In the genomic region with DNA sequence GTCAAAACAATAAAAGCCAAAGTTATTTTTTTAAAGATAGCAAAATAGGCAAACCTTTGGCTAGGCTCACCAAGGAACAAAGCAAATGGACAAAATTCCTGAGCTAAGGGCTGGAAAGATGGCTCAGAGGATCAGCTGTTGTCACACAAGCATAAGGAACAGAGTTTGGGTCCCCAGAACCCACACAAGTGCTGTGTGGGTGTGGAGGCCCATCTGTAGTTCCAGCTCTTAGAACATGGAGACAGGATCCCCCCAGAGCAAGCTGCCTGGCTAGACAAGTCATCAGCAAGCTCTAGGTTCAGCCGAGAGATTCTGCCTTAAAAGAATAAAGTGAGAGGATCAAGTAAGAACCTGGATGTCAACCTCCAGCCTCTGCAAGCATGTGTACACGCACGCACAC, we compare ENCODE assay signal across 22 mouse cellular contexts. TPM values are rescaled to one million over a fixed set of nuclear protein-coding genes. Genes with fewer than 3 reads are reported as not detected.
A peak's percentile ranks its signal among the peaks of the same experiment; 100 is the strongest.
DNase-seq lines count a peak whose midpoint lies in the region; ATAC-seq and TF ChIP-seq lines count a peak whose summit lies in the region.
"Had no signal": no experiment of that assay in that cellular context is flagged by ENCODE, and none has a peak within 500 bp of the region (broad histone marks: within the 10 kb centered on the region; RNA-seq: fewer than 3 reads in every experiment).

No protein-coding gene starts in this region.

- H3K27me3 ChIP-seq in intestine, embryonic 14.5 days (replicated peaks; ENCODE audit: control insufficient read depth, insufficient read depth, low read length), result no peaks in the 10 kb centered on the region
- H3K27me3 ChIP-seq in intestine, embryonic 15.5 days (replicated peaks), result no peaks in the 10 kb centered on the region
- H3K27me3 ChIP-seq in midbrain, embryonic 13.5 days, result no peaks in the 10 kb centered on the region
- no peaks in the 10 kb centered on the region for H3K27me3 ChIP-seq in midbrain, embryonic 14.5 days (ENCODE audit: control insufficient read depth, insufficient read depth, low read length)
- H3K27me3 ChIP-seq: hindbrain, embryonic 15.5 days had no signal

- H3K9ac ChIP-seq in intestine, embryonic 14.5 days (ENCODE audit: low read length), result no peak overlapping the region
- no peak overlapping the region for H3K9ac ChIP-seq in intestine, embryonic 15.5 days
- H3K9ac ChIP-seq in midbrain, embryonic 13.5 days (replicated peaks), result no peak overlapping the region
- H3K9ac ChIP-seq in midbrain, embryonic 14.5 days (replicated peaks; ENCODE audit: low read length), result no peak overlapping the region
- H3K9ac ChIP-seq: heart, embryonic 12.5 days; hindbrain, embryonic 15.5 days had no signal

- no peaks in the 10 kb centered on the region for H3K9me3 ChIP-seq in intestine, embryonic 14.5 days (ENCODE audit: control insufficient read depth, low read length)
- no peaks in the 10 kb centered on the region for H3K9me3 ChIP-seq in intestine, embryonic 15.5 days
- no peaks in the 10 kb centered on the region for H3K9me3 ChIP-seq in midbrain, embryonic 13.5 days
- H3K9me3 ChIP-seq in midbrain, embryonic 14.5 days (ENCODE audit: control insufficient read depth, low read length), result no peaks in the 10 kb centered on the region
- H3K9me3 ChIP-seq: embryonic facial prominence, embryonic 10.5 days; heart, embryonic 12.5 days; hindbrain, embryonic 15.5 days had no signal

- ATAC-seq in intestine, embryonic 14.5 days (replicated peaks; ENCODE audit: low FRiP score, low TSS enrichment, low read depth), result no peak
- no peak for ATAC-seq in intestine, embryonic 15.5 days
- no peak for ATAC-seq in midbrain, embryonic 13.5 days
- no peak for ATAC-seq in midbrain, embryonic 14.5 days (ENCODE audit: low FRiP score, low TSS enrichment)
- ATAC-seq: forebrain, embryonic 14.5 days had no signal

- H3K36me3 ChIP-seq in intestine, embryonic 14.5 days (ENCODE audit: control insufficient read depth, insufficient read depth, low read length), result no peaks in the 10 kb centered on the region
- no peaks in the 10 kb centered on the region for H3K36me3 ChIP-seq in intestine, embryonic 15.5 days
- no peaks in the 10 kb centered on the region for H3K36me3 ChIP-seq in midbrain, embryonic 13.5 days
- H3K36me3 ChIP-seq in midbrain, embryonic 14.5 days (ENCODE audit: control insufficient read depth, insufficient read depth, low read length), result no peaks in the 10 kb centered on the region
- H3K36me3 ChIP-seq: embryonic facial prominence, embryonic 10.5 days; heart, embryonic 12.5 days; hindbrain, embryonic 15.5 days had no signal

- H3K4me1 ChIP-seq in intestine, embryonic 14.5 days (replicated peaks; ENCODE audit: control insufficient read depth, insufficient read depth, low read length), result no peaks in the 10 kb centered on the region
- no peaks in the 10 kb centered on the region for H3K4me1 ChIP-seq in intestine, embryonic 15.5 days (replicated peaks)
- peaks cover 8% of the 10 kb centered on the region for H3K4me1 ChIP-seq in midbrain, embryonic 13.5 days (replicated peaks)
- no peaks in the 10 kb centered on the region for H3K4me1 ChIP-seq in midbrain, embryonic 14.5 days (ENCODE audit: control insufficient read depth, insufficient read depth, low read length)
- H3K4me1 ChIP-seq: embryonic facial prominence, embryonic 10.5 days; heart, embryonic 12.5 days; hindbrain, embryonic 15.5 days had no signal

- no peak overlapping the region for H3K27ac ChIP-seq in intestine, embryonic 14.5 days (ENCODE audit: low read depth)
- H3K27ac ChIP-seq in intestine, embryonic 15.5 days, result no peak overlapping the region
- H3K27ac ChIP-seq in left cerebral cortex, adult 2 months, result peak overlapping the region; percentile 24; the same call in 1 of the 2 replicates
- peak overlapping the region; percentile 31; the same call in 1 of the 2 replicates for H3K27ac ChIP-seq in midbrain, embryonic 13.5 days
- H3K27ac ChIP-seq in midbrain, embryonic 14.5 days (replicated peaks; ENCODE audit: low read depth, low read length), result no peak overlapping the region
- H3K27ac ChIP-seq: embryonic facial prominence, embryonic 10.5 days; heart, adult 2 months; hindbrain, embryonic 15.5 days had no signal

- H3K4me3 ChIP-seq in intestine, embryonic 14.5 days (ENCODE audit: low read depth, low read length), result no peak overlapping the region
- H3K4me3 ChIP-seq in intestine, embryonic 15.5 days (replicated peaks), result no peak overlapping the region
- H3K4me3 ChIP-seq in left cerebral cortex, adult 2 months, result no peak overlapping the region
- H3K4me3 ChIP-seq in midbrain, embryonic 13.5 days (replicated peaks), result no peak overlapping the region
- no peak overlapping the region for H3K4me3 ChIP-seq in midbrain, embryonic 14.5 days (replicated peaks; ENCODE audit: low read depth, low read length)
- H3K4me3 ChIP-seq: embryonic facial prominence, embryonic 10.5 days; heart, adult 2 months; heart, embryonic 12.5 days; hindbrain, embryonic 15.5 days had no signal

- no peak overlapping the region for H3K4me2 ChIP-seq in intestine, embryonic 14.5 days (ENCODE audit: low read length)
- no peak overlapping the region for H3K4me2 ChIP-seq in intestine, embryonic 15.5 days (replicated peaks)
- H3K4me2 ChIP-seq in midbrain, embryonic 13.5 days (replicated peaks), result no peak overlapping the region
- no peak overlapping the region for H3K4me2 ChIP-seq in midbrain, embryonic 14.5 days (ENCODE audit: low read length)
- H3K4me2 ChIP-seq: heart, embryonic 12.5 days; hindbrain, embryonic 15.5 days had no signal

- peak; percentile 12 for DNase-seq in intestine, embryonic 14.5 days (ENCODE audit: low spot score)
- no peak for DNase-seq in left cerebral cortex, adult 2 months (ENCODE audit: extremely low spot score in 1 of 2, low spot score in 2 of 2)
- no peak for DNase-seq in left cerebral cortex, postnatal 14 days (ENCODE audit: low spot score in 2 of 2)
- no peak for DNase-seq in midbrain, embryonic 14.5 days
- DNase-seq: adrenal gland, adult 2 months; adrenal gland, postnatal 25 days; cerebellum, adult 2 months; cerebellum, postnatal 10 days; gastrocnemius, postnatal 14 days; heart, adult 2 months had no signal

- no peak for TF ChIP-seq CTCF in left cerebral cortex, adult 2 months (IDR thresholded peaks at IDR 0.05)

- 91% methylated on average over 3 of the region's 3 CpGs for WGBS in intestine, embryonic 14.5 days
- 88% methylated on average over 3 of the region's 3 CpGs for WGBS in intestine, embryonic 15.5 days
- 73% methylated on average over 3 of the region's 3 CpGs for WGBS in midbrain, embryonic 13.5 days
- WGBS in midbrain, embryonic 14.5 days, result 64% methylated on average over 3 of the region's 3 CpGs

- intact Hi-C loops in left cerebral cortex, adult 2 months (cut with DNase I), result no loop called here
- intact Hi-C loops in left cerebral cortex, postnatal 14 days (cut with DNase I), result no loop called here

RNA-seq across cellular contexts. Expression of a gene that starts 11.9 kb away (rescaled TPM):
- 1.6 and 1.9 TPM in 2 replicates for polyA plus RNA-seq in intestine, embryonic 14.5 days (2014; fragmentation: Nextera tagmentation; extraction: Ambion mirVana)
- polyA plus RNA-seq in intestine, embryonic 15.5 days (2015; fragmentation: Nextera tagmentation; extraction: Ambion mirVana), result 0.82 and 1.6 TPM in 2 replicates
- 100 to 1,000 TPM; 359 to 380 TPM for total RNA-seq in left cerebral cortex, adult 2 months (2021)
- total RNA-seq in left cerebral cortex, postnatal 14 days (2021), result 100 to 1,000 TPM; 328 to 359 TPM
- 14.8 and 15.2 TPM in 2 replicates for polyA plus RNA-seq in midbrain, embryonic 13.5 days (2015; fragmentation: Nextera tagmentation; extraction: Ambion mirVana)
- 33.2 and 33.9 TPM in 2 replicates for polyA plus RNA-seq in midbrain, embryonic 14.5 days (2014; fragmentation: Nextera tagmentation; extraction: Ambion mirVana)

RNA-seq across cellular contexts. Expression of a gene that starts 30.5 kb away (rescaled TPM):
- 0.43 and 0.81 TPM in 2 replicates for polyA plus RNA-seq in intestine, embryonic 14.5 days (2014; fragmentation: Nextera tagmentation; extraction: Ambion mirVana)
- polyA plus RNA-seq in intestine, embryonic 15.5 days (2015; fragmentation: Nextera tagmentation; extraction: Ambion mirVana), result 0.30 and 0.60 TPM in 2 replicates
- 1 to 10 TPM; 1.0 to 1.8 TPM for total RNA-seq in left cerebral cortex, adult 2 months (2021)
- 1 to 10 TPM; 1.9 to 2.4 TPM for total RNA-seq in left cerebral cortex, postnatal 14 days (2021)
- 1.2 and 1.7 TPM in 2 replicates for polyA plus RNA-seq in midbrain, embryonic 13.5 days (2015; fragmentation: Nextera tagmentation; extraction: Ambion mirVana)
- 1.6 and 2.0 TPM in 2 replicates for polyA plus RNA-seq in midbrain, embryonic 14.5 days (2014; fragmentation: Nextera tagmentation; extraction: Ambion mirVana)
- total RNA-seq: adrenal gland, postnatal 25 days; ES-E14 had no signal
- polyA plus RNA-seq: adrenal gland, adult 2 months had no signal

RNA-seq across cellular contexts. Expression of a gene that starts 45.1 kb away (rescaled TPM):
- 7.3 and 7.4 TPM in 2 replicates for polyA plus RNA-seq in intestine, embryonic 14.5 days (2014; fragmentation: Nextera tagmentation; extraction: Ambion mirVana)
- polyA plus RNA-seq in intestine, embryonic 15.5 days (2015; fragmentation: Nextera tagmentation; extraction: Ambion mirVana), result 7.3 and 8.4 TPM in 2 replicates
- total RNA-seq in left cerebral cortex, adult 2 months (2021), result 100 to 1,000 TPM; 216 to 338 TPM
- total RNA-seq in left cerebral cortex, postnatal 14 days (2021), result 100 to 1,000 TPM; 225 to 284 TPM
- 45.9 and 58.2 TPM in 2 replicates for polyA plus RNA-seq in midbrain, embryonic 13.5 days (2015; fragmentation: Nextera tagmentation; extraction: Ambion mirVana)
- 45.0 and 88.7 TPM in 2 replicates for polyA plus RNA-seq in midbrain, embryonic 14.5 days (2014; fragmentation: Nextera tagmentation; extraction: Ambion mirVana)

RNA-seq across cellular contexts. Expression of a gene that starts 48.0 kb away (rescaled TPM):
- 0.14 TPM in 1 of 2 replicates, not detected in the other for polyA plus RNA-seq in intestine, embryonic 14.5 days (2014; fragmentation: Nextera tagmentation; extraction: Ambion mirVana)
- polyA plus RNA-seq in intestine, embryonic 15.5 days (2015; fragmentation: Nextera tagmentation; extraction: Ambion mirVana), result 0.09 and 0.10 TPM in 2 replicates
- 1 to 10 TPM; 2.3 to 2.4 TPM for total RNA-seq in left cerebral cortex, adult 2 months (2021)
- 1 to 10 TPM; 2.3 to 2.7 TPM for total RNA-seq in left cerebral cortex, postnatal 14 days (2021)
- polyA plus RNA-seq in midbrain, embryonic 13.5 days (2015; fragmentation: Nextera tagmentation; extraction: Ambion mirVana), result 0.35 and 0.43 TPM in 2 replicates
- polyA plus RNA-seq in midbrain, embryonic 14.5 days (2014; fragmentation: Nextera tagmentation; extraction: Ambion mirVana), result 0.69 and 0.92 TPM in 2 replicates
- total RNA-seq: gastrocnemius, postnatal 14 days; heart, postnatal 25 days had no signal
- polyA plus RNA-seq: adrenal gland, adult 2 months; embryonic facial prominence, embryonic 10.5 days had no signal

RNA-seq across cellular contexts. Expression of a gene that starts 50.8 kb away (rescaled TPM):
- polyA plus RNA-seq in intestine, embryonic 14.5 days (2014; fragmentation: Nextera tagmentation; extraction: Ambion mirVana), result not detected in 2 replicates
- polyA plus RNA-seq in intestine, embryonic 15.5 days (2015; fragmentation: Nextera tagmentation; extraction: Ambion mirVana), result not detected in 2 replicates
- total RNA-seq in left cerebral cortex, adult 2 months (2021), result under 1 TPM in 1 of 2 experiments, not detected in 1; 0.11 TPM
- under 1 TPM; 0.18 to 0.27 TPM for total RNA-seq in left cerebral cortex, postnatal 14 days (2021)
- polyA plus RNA-seq in midbrain, embryonic 13.5 days (2015; fragmentation: Nextera tagmentation; extraction: Ambion mirVana), result 0.08 TPM in 1 of 2 replicates, not detected in the other
- polyA plus RNA-seq in midbrain, embryonic 14.5 days (2014; fragmentation: Nextera tagmentation; extraction: Ambion mirVana), result not detected in 2 replicates
- total RNA-seq: adrenal gland, adult 2 months; adrenal gland, postnatal 25 days; gastrocnemius, adult 18-20 months; gastrocnemius, postnatal 14 days; heart, adult 2 months; heart, postnatal 25 days had no signal
- polyA plus RNA-seq: adrenal gland, adult 2 months; embryonic facial prominence, embryonic 10.5 days; embryonic facial prominence, embryonic 14.5 days; forebrain, embryonic 14.5 days; heart, adult 2 months; heart, embryonic 16.5 days; hindbrain, embryonic 11.5 days had no signal

Comparison
In these comparisons a context has a peak if more than half of its experiments do, and no peak if none do; other contexts are left out.
1. H3K27ac ChIP-seq: peak in left cerebral cortex, adult 2 months (single experiment) and midbrain, embryonic 13.5 days (single experiment); none in intestine, embryonic 14.5 days (single experiment), intestine, embryonic 15.5 days (single experiment) and midbrain, embryonic 14.5 days (single experiment).